Mouse (Mus musculus) adrenal gland, postnatal 4 days (tissue): ENCODE data around the gene Celf2. TPM values are rescaled to one million over a fixed set of nuclear protein-coding genes. Genes with fewer than 3 reads are reported as not detected.

ENCODE experiments used
- DNase-seq, 2 experiments: peaks; one replicate each; pipeline ENCODE4 v3.0.0; 2021 to 2022; ENCODE audit warnings: low spot score in 2 of 2, mixed read lengths in 2 of 2
- total RNA-seq, 2 experiments: library from RNA; stranded (reverse); gene quantifications; 2 replicates each; pipeline ENCODE4 v1.2.3; 2021

Celf2 gene
- total RNA-seq, 2 experiments from 2014 or later, result 50.7 to 51.7 TPM

DNA sequence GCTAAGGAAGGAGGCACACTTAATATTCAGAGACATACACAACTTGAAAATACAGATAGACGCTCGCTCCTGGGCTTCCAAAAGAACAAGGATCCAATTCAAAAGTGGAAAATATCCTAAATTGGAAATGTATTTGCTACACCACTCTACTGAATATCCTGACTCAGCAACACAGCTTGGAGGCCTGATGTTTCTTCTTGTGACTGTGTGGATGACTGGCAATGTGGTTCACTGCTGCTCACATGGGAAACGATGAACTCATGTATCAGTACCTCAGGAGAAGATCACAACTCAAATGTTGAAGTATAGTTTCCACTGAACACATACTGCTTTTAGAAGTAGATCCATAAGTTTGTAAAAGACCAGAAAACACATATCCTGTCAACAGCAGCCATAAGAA, 944.2 kb downstream of the Celf2 start:
- no peak for DNase-seq

DNA sequence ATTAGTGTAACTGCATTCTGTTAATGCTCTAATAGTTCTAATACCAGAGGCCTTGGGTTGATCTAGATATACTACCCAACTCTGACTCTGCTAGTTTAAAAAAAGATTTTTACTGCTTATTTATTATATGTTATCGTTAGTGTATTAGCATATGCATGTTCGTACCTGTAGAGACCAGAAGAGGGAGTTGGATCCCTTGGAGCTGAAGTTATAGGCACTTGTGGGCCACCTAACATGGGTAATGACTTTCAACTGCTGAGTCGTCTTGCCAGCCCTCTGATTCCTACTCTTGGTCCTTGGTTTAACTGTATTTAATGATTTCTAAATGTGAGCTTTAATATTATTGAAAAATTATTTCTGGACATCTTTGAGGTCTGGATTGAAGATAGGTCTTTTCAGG, 948.0 kb downstream of the Celf2 start:
- no peak for DNase-seq

DNA sequence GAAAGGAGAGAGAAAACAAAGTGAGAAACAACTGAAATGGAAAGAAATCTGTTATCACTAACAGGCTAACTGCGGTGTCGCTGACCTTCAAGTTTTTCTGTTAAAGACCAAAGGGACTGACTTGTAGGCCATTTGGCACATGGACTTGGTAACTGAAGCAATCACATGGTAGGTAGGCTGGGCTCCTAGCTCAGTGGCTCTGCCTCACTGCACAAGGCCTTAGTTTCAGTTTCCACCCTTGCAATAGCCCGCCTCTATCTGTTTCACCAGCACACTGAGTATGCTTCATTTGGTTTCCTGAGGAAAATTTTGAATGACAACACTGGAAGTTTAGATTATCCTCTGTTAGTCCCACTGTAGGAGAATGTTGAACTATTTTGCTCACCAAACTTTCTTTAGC, 948.6 kb downstream of the Celf2 start:
- DNase-seq, result no peak

GRCm38 (mm10) chr2:6559581-6559980, 949.8 kb downstream of the Celf2 start:
- no peak for DNase-seq

GRCm38 (mm10) chr2:6558303-6559254, 950.8 kb downstream of the Celf2 start:
- no peak for DNase-seq

DNA sequence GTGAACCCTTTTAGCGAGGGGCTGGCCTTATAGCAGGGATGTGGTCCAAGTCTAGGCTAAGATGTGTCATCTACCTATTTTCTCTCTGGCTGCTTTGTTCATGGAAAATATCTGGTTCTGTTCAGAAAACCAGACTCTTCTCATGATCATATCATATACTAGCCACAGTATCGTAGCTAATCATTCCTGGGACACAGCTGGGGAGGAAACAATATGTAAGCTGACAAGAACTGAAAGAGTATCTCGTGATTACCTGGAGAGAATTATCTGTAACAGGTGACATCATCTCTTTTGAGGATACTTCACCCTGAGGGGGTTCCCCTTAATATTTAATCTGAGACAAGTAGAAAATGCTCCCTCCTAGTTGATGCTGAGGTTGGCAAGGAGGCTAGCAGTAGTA, 951.6 kb downstream of the Celf2 start:
- no peak for DNase-seq

GRCm38 (mm10) chr2:6556913-6557312, 952.5 kb downstream of the Celf2 start:
- DNase-seq, result no peak

- no peak for DNase-seq
These were observed 955.7 kb downstream of the Celf2 start for GRCm38 (mm10) chr2:6553656-6554055.

- DNase-seq, result no peak
These were observed 960.1 kb downstream of the Celf2 start for GRCm38 (mm10) chr2:6549251-6549650.

GRCm38 (mm10) chr2:6547139-6547664, 962.2 kb downstream of the Celf2 start:
- DNase-seq, result no peak

- no peak for DNase-seq
These were observed 962.8 kb downstream of the Celf2 start for GRCm38 (mm10) chr2:6546462-6547138.

- no peak for DNase-seq
These were observed 964.0 kb downstream of the Celf2 start for GRCm38 (mm10) chr2:6545127-6545931.

DNA sequence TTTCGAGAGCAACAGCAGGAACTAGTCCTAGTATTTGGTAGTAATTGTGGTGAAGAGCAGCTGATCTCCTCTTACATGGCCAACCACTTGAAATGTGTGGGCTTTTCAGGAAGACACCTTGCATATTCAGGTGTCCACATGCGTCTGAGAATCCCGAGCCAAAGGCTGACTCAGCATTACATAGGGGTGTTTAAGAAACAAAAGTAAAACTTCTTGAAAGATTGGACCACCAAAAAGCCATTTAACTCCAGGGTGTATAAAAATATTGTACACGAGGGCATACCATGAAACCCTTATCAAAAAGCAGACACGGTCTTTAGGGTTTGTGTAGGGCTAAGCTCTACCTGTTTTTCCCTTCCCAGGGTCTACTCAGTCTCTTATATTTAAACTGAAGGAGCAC, 965.7 kb downstream of the Celf2 start:
- no peak for DNase-seq

DNA sequence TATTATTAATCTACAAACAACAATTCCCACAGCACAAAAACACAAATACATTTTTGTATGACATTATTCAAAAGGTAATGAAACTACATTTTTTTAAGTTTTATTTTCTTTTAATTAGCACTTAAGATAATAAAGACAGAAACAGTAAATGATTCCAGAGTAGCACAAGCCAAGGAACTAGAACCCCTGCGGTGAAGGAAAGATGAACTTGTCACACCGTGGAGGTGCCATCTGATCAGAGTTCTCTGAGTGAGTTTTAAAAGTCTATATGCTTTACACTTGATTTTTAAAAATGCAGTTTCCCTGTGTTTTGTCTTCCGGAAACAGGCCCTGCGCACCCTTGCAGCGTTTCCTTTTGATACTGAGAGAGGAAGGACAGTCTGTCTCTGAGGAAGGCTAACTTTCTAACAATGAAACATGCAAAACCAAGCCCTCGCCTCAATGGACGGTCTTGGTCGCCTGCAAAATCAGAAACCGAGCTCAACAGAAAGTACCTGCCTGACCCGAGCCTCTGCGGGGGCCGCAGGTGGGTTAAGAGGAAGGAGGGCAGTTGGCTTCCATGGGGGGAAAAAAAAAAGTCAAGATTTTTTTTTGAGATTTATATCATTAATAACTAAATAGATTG, 966.7 kb downstream of the Celf2 start:
- no peak for DNase-seq

- no peak for DNase-seq
These were observed 968.5 kb downstream of the Celf2 start for GRCm38 (mm10) chr2:6540825-6541224.

GRCm38 (mm10) chr2:6540092-6540491, 969.3 kb downstream of the Celf2 start:
- DNase-seq, result no peak

DNA sequence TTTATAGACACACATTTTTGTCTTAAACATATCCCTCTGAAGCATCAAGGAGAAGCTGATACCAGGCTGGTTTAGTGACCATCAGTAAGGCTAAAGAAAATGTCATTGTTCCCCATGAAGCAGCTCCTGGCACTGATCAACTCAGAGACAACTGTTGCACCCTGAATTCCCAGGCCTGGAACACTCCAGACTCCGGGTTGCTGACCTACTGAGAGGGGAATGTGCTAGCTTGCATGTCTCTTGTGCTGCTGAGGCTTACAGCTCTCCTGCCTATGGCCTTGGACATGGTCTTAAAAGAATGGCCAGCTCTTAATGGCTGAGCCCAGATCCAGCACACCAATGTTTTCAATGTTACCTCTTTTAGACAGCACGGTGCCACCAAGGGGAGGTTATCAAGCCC, 970.9 kb downstream of the Celf2 start:
- DNase-seq, result no peak

- DNase-seq, result no peak
These were observed 971.3 kb downstream of the Celf2 start for GRCm38 (mm10) chr2:6538031-6538430.

- no peak for DNase-seq
These were observed 972.0 kb downstream of the Celf2 start for GRCm38 (mm10) chr2:6537326-6537725.

DNA sequence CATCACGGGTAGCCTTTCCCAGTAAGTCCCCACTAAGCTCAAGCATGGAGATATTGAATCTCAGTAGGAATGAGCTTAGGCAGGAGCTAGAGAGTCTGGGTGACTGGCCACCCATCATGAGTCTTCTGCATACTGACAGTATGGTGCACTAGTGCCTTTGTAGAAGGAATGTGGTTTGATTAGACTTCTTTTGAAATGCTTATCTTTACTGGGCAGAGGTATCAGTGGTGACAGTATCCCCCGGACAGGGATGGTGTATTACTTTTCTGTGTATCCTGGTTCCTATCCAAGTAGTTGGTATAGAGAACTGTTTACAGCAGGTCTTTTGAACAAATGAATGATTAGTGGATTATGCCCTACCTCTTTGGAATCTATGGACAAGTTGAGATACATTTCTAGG, 973.0 kb downstream of the Celf2 start:
- no peak for DNase-seq

- no peak for DNase-seq
These were observed 977.0 kb downstream of the Celf2 start for GRCm38 (mm10) chr2:6532341-6532740.
